Mouse (Mus musculus) heart, postnatal 0 days (tissue): Measurements from ENCODE around the gene Spata7. TPM values are rescaled to one million over a fixed set of nuclear protein-coding genes. Genes with fewer than 3 reads are reported as not detected.

ENCODE experiments used
- ATAC-seq: fragments of 200-750 bp; cut with Nextera tagmentation; 2 replicates; pipeline ENCODE4 v1.8.0; 2017; ENCODE audit warnings: low read depth, moderate number of reproducible peaks, moderate library complexity; ENCODE audit not compliant: insufficient read depth
- DNase-seq: peaks from one replicate; pipeline ENCODE4 v3.0.0-alpha.2; 2016; ENCODE audit warnings: low spot score
- H3K27ac ChIP-seq: fragments of 300-500 bp; sonication (generic); 2 replicates; pipeline ENCODE4 v1.5.1; 2014; ENCODE audit warnings: low read depth, mild to moderate bottlenecking
- H3K27me3 ChIP-seq: fragments of 300-500 bp; sonication (generic); 2 replicates; pipeline ENCODE4 v1.6.1; 2014; ENCODE audit warnings: low read length, mixed read lengths; ENCODE audit not compliant: control insufficient read depth, insufficient read depth
- H3K36me3 ChIP-seq: fragments of 300-500 bp; sonication (generic); replicated peaks from 2 replicates; pipeline ENCODE4 v1.6.1; 2014; ENCODE audit warnings: low read length, mixed read lengths; ENCODE audit not compliant: control insufficient read depth, insufficient read depth
- H3K4me1 ChIP-seq: fragments of 300-500 bp; sonication (generic); 2 replicates; pipeline ENCODE4 v1.6.1; 2014; ENCODE audit warnings: antibody characterized with exemption; ENCODE audit not compliant: control insufficient read depth, insufficient read depth
- H3K4me2 ChIP-seq: fragments of 300-500 bp; sonication (generic); 2 replicates; pipeline ENCODE4 v1.6.1; 2014; ENCODE audit warnings: low read depth, mild to moderate bottlenecking, low read length, moderate library complexity
- H3K4me3 ChIP-seq: fragments of 300-500 bp; sonication (generic); 2 replicates; pipeline ENCODE4 v1.5.1; 2014; ENCODE audit warnings: low read depth, low read length
- H3K9ac ChIP-seq: fragments of 300-500 bp; sonication (generic); replicated peaks from 2 replicates; pipeline ENCODE4 v1.6.1; 2014; ENCODE audit warnings: low read depth, low read length, mixed read lengths
- H3K9me3 ChIP-seq: fragments of 300-500 bp; sonication (generic); replicated peaks from 2 replicates; pipeline ENCODE4 v1.6.1; 2016; ENCODE audit warnings: low read length; ENCODE audit not compliant: control insufficient read depth
- CTCF ChIP-seq: IDR thresholded peaks from 2 replicates; pipeline ENCODE4 v1.5.1; 2016; ENCODE audit warnings: antibody characterized with exemption, control low read depth, low read depth
- EP300 ChIP-seq: IDR thresholded peaks from 2 replicates; pipeline ENCODE4 v1.6.1; 2016; ENCODE audit warnings: antibody characterized with exemption, low read depth
- WGBS: fragments of 180-500 bp; shearing (Covaris S2); extraction: QIAGEN DNeasy Blood & Tissue Kit; methylation state at CpG from one replicate; pipeline ENCODE4 v1.1.7; 2014; 5-methylcytosine and 5-hydroxymethylcytosine counted together
- polyA plus RNA-seq: library from polyadenylated mRNA; unstranded; fragments of >200 nt; fragmentation: Nextera tagmentation; extraction: Ambion mirVana; gene quantifications from 2 replicates; pipeline ENCODE4 v1.2.1, GENCODE M21; 2015
- total RNA-seq: library from RNA; depleted of rRNA; stranded (reverse); fragments of >200 nt; gene quantifications from 2 replicates; pipeline ENCODE4 v1.2.3, GENCODE M21; 2014; ENCODE audit warnings: low replicate concordance; rRNA removed

The Spata7 gene
- total RNA-seq = 3.3 and 7.2 TPM in 2 replicates
- 8.7 and 9.7 TPM in 2 replicates for polyA plus RNA-seq

DNA sequence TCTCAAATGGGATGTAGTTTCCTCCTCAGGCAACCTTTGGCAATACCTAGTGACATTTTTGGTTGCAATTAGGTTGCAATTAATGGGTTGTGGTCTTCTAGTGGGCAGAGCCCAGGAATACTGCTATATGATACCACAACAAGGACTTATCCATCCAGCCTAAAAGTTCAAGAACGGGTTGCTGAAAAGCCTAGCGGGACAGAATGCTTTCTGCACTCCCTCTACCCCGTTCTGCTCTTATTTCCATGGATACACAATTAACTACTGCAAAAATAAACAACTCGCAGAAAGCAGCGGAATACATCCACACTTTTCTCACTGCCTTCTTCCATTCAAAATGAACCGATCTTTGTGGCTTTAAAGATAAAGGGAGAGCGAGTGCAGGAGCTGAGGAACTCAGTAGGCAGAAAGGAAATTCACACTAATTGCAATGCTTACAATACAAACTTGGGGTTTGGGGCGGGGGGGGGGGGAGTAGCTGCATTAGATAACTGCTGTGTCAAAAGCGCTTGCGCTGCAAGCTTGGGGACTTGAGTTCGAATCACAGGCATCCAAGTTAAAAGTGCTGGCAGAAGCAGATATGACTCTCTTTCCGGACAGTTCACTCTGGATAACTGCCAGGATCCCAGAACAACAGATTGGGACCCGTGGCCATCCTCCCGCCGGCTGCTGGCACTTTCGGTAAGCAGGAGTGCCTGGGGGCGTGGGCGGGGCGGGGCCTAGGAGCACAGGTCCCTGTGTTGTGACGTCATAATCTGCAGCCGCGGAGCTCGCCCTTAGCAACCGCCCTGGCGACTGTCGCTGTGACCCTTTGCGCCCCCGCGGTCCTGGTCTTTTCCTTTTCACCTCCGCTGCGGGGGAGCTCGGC, at the start of gene Spata7:
TSS of gene Spata7 (plus strand) at position 766 of the 868 bp plus-strand sequence.
- H3K27me3 ChIP-seq = no peaks in the 10 kb centered on the region
- peak within 1 kb of the TSS; percentile 76 for H3K4me3 ChIP-seq
- peaks cover 7% of the 10 kb centered on the region; the same call in 1 of the 2 replicates for H3K4me1 ChIP-seq
- H3K27ac ChIP-seq = peak within 1 kb of the TSS; percentile 15; the same call in 1 of the 2 replicates
- H3K36me3 ChIP-seq = peaks cover 2% of the 10 kb centered on the region; the same call in 1 of the 2 replicates
- no peaks in the 10 kb centered on the region for H3K9me3 ChIP-seq
- peak; percentile 96 for DNase-seq
- H3K4me2 ChIP-seq = peak within 1 kb of the TSS; percentile 81
- H3K9ac ChIP-seq = peak within 1 kb of the TSS; percentile 60
- WGBS = 2% methylated on average over 30 of the region's 32 CpGs
- TF ChIP-seq EP300 (no peak), CTCF (no peak)
- ATAC-seq = peak; percentile 97

DNA sequence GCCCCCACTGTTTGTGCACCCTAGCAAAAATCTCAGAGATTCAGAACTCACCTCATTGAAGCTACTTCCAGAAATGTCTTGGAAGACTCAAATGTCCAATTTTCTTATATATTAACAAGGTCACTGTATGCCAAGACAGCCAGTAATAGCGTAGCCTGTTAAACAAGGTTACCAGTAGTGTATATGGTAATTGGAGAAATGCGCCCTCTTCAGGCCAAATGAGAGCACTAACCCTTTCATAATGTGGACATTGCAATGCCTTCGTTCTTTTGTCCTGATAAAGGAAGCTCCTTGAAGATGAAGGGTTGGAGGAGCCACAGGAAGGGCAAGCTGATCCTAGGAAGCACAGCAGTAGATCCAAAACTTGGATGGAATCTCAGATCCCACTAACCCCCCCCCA, 42.7 kb upstream of the Spata7 start:
- H3K27me3 ChIP-seq = no peaks in the 10 kb centered on the region
- no peak overlapping the region for H3K27ac ChIP-seq
- H3K4me2 ChIP-seq = no peak overlapping the region
- no peaks in the 10 kb centered on the region for H3K9me3 ChIP-seq
- DNase-seq (no peak), ATAC-seq (no peak)
- no peaks in the 10 kb centered on the region for H3K36me3 ChIP-seq
- TF ChIP-seq EP300 (no peak), CTCF (peak; percentile 34)
- H3K9ac ChIP-seq = no peak overlapping the region
- no peak overlapping the region for H3K4me3 ChIP-seq
- 34% methylated on average over 3 of the region's 3 CpGs for WGBS
- no peaks in the 10 kb centered on the region for H3K4me1 ChIP-seq

DNA sequence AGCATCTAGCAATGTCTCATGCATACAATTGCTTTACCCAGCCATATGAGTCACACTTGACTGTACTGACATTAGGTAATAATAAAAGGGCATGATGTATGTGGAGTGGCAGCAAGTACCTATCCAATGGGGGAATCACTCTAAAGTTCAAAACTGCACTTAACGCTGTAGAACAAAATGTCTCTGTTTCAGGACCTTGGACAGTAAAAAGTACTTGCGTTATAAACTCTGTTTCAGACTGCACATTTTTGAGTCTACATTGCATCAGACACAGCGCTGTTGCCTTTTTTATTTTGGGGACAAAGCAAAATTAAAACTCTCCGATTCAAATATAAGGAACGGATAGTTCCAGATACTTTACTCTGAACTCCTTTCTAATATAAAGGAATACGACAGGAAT, 39.4 kb upstream of the Spata7 start:
- Histone ChIP-seq H3K4me1 (no peaks in the 10 kb centered on the region), H3K27me3 (no peaks in the 10 kb centered on the region), H3K9me3 (peaks cover 9% of the 10 kb centered on the region; the same call in 1 of the 2 replicates), H3K4me3 (no peak overlapping the region), H3K27ac (no peak overlapping the region), H3K4me2 (no peak overlapping the region), H3K9ac (no peak overlapping the region), H3K36me3 (no peaks in the 10 kb centered on the region)
- TF ChIP-seq CTCF (no peak), EP300 (no peak)
- no peak for ATAC-seq
- DNase-seq = peak; percentile 33
- WGBS = 52% methylated on average over 6 of the region's 6 CpGs

DNA sequence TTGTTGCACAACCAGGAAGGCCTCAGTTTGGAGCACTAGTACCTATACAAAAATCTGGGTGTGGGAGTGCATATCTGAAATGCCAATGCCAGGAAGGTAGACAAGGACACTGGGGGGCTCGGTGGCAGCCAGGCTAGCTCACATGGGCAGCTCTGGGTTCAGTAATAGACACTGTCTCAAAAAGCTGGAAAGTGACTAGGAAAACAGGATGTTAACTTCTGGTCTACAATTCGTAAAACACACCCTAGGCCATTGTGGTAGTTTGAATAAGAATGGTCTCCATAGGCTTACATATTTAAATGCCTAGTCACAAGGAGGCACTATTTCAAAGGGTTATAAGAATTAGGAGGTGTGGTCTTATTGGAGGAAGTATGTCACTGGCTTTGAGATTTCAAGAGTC, 36.9 kb upstream of the Spata7 start:
- TF ChIP-seq EP300 = no peak
- TF ChIP-seq CTCF = no peak
- H3K27me3 ChIP-seq = no peaks in the 10 kb centered on the region
- no peak overlapping the region for H3K27ac ChIP-seq
- H3K36me3 ChIP-seq = no peaks in the 10 kb centered on the region
- no peak overlapping the region for H3K4me3 ChIP-seq
- no peak overlapping the region for H3K4me2 ChIP-seq
- H3K9me3 ChIP-seq = peaks cover 9% of the 10 kb centered on the region; the same call in 1 of the 2 replicates
- DNase-seq (no peak), ATAC-seq (no peak)
- WGBS = 70% methylated on average over 2 of the region's 2 CpGs
- no peaks in the 10 kb centered on the region for H3K4me1 ChIP-seq
- H3K9ac ChIP-seq = no peak overlapping the region

DNA sequence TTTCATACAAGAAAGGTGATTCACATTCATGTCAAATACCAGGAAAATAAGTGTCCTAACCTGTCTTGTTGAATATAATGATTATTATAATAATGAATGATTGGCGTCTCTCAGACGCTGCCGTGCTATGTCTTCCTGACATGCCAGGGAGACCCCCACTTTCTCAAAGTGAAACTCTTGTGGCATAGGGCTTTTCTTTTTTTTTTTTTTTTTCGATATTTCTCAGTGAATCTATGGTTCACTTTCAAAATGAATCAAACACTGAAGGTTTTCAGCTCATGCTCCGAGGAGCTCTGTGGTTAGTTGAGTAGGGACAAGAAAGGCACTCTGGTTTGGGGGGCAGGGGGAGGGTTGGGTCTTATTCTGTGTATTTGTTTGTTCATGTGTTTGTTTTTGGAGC, 27.1 kb upstream of the Spata7 start:
- no peaks in the 10 kb centered on the region for H3K27me3 ChIP-seq
- TF ChIP-seq EP300 = no peak
- no peak for TF ChIP-seq CTCF
- peaks cover 6% of the 10 kb centered on the region for H3K4me1 ChIP-seq
- H3K36me3 ChIP-seq = no peaks in the 10 kb centered on the region
- no peak overlapping the region for H3K4me2 ChIP-seq
- no peak overlapping the region for H3K9ac ChIP-seq
- WGBS = 89% methylated on average over 5 of the region's 5 CpGs
- no peak overlapping the region for H3K4me3 ChIP-seq
- no peak for DNase-seq
- H3K9me3 ChIP-seq = peaks cover 8% of the 10 kb centered on the region; the same call in 1 of the 2 replicates
- ATAC-seq = no peak
- H3K27ac ChIP-seq = no peak overlapping the region
